Mouse (Mus musculus) heart, embryonic 12.5 days (tissue): ENCODE data around the gene Cacna2d2. TPM values are rescaled to one million over a fixed set of nuclear protein-coding genes. Genes with fewer than 3 reads are reported as not detected.

ENCODE experiments used
- ATAC-seq: fragments of 200-750 bp; cut with Nextera tagmentation; 2 replicates; pipeline ENCODE4 v1.8.0; 2017; ENCODE audit warnings: moderate TSS enrichment, moderate library complexity; ENCODE audit not compliant: insufficient number of reproducible peaks, low FRiP score
- H3K27ac ChIP-seq: fragments of 300-500 bp; sonication (generic); 2 replicates; pipeline ENCODE4 v1.5.1; 2016; ENCODE audit warnings: mild to moderate bottlenecking, moderate library complexity; ENCODE audit not compliant: poor library complexity, severe bottlenecking
- H3K27me3 ChIP-seq: fragments of 300-500 bp; sonication (generic); replicated peaks from 2 replicates; pipeline ENCODE4 v1.6.1; 2016; ENCODE audit warnings: mild to moderate bottlenecking, moderate library complexity
- H3K36me3 ChIP-seq: fragments of 300-500 bp; sonication (generic); 2 replicates; pipeline ENCODE4 v1.6.1; 2016; ENCODE audit warnings: mild to moderate bottlenecking, moderate library complexity
- H3K4me1 ChIP-seq: fragments of 300-500 bp; sonication (generic); replicated peaks from 2 replicates; pipeline ENCODE4 v1.6.1; 2016; ENCODE audit warnings: mild to moderate bottlenecking
- H3K4me2 ChIP-seq: fragments of 300-500 bp; sonication (generic); 2 replicates; pipeline ENCODE4 v1.6.1; 2016; ENCODE audit warnings: mild to moderate bottlenecking, moderate library complexity
- H3K4me3 ChIP-seq: fragments of 300-500 bp; sonication (generic); 2 replicates; pipeline ENCODE4 v1.5.1; 2016; ENCODE audit warnings: mild to moderate bottlenecking
- H3K9ac ChIP-seq: fragments of 300-500 bp; sonication (generic); 2 replicates; pipeline ENCODE4 v1.6.1; 2016; ENCODE audit warnings: mild to moderate bottlenecking, moderate library complexity
- H3K9me3 ChIP-seq: fragments of 300-500 bp; sonication (generic); replicated peaks from 2 replicates; pipeline ENCODE4 v1.6.1; 2016; ENCODE audit warnings: mild to moderate bottlenecking, moderate library complexity
- WGBS: fragments of 180-500 bp; shearing (Covaris S2); methylation state at CpG from one replicate; pipeline ENCODE4 v1.1.7; 2016; 5-methylcytosine and 5-hydroxymethylcytosine counted together
- polyA plus RNA-seq: library from polyadenylated mRNA; unstranded; fragments of >200 nt; fragmentation: Nextera tagmentation; extraction: Ambion mirVana; gene quantifications from 2 replicates; pipeline ENCODE4 v1.2.1, GENCODE M21; 2016

Gene Cacna2d2
- polyA plus RNA-seq, 1 experiment from 2014 or later: 6.2 TPM

- Histone ChIP-seq H3K4me1 (peaks cover 10% of the 10 kb centered on the region), H3K27me3 (peaks cover 75% of the 10 kb centered on the region), H3K4me2 (peak overlapping the region; percentile 99), H3K9me3 (no peaks in the 10 kb centered on the region), H3K27ac (no peak overlapping the region), H3K36me3 (no peaks in the 10 kb centered on the region), H3K4me3 (peak overlapping the region; percentile 90), H3K9ac (peak overlapping the region; percentile 85)
- no peak for ATAC-seq
- WGBS: 16% methylated on average over 13 of the region's 13 CpGs
Observed at GRCm38 (mm10) chr9:107400666-107401285, 1.4 kb downstream of the Cacna2d2 start.

GRCm38 (mm10) chr9:107403116-107403515 lies 3.7 kb downstream of the Cacna2d2 start:
- Histone ChIP-seq H3K9me3 (no peaks in the 10 kb centered on the region), H3K9ac (no peak overlapping the region), H3K36me3 (no peaks in the 10 kb centered on the region), H3K27me3 (peaks cover 54% of the 10 kb centered on the region), H3K4me1 (peaks cover 10% of the 10 kb centered on the region), H3K4me2 (peak overlapping the region; percentile 47), H3K27ac (no peak overlapping the region), H3K4me3 (no peak overlapping the region)
- no peak for ATAC-seq
- WGBS: 62% methylated on average over 7 of the region's 7 CpGs

- no peak overlapping the region for H3K27ac ChIP-seq
Observed at GRCm38 (mm10) chr9:107409449-107409848, 10.0 kb downstream of the Cacna2d2 start.

GRCm38 (mm10) chr9:107417106-107417505 lies 17.7 kb downstream of the Cacna2d2 start:
- no peaks in the 10 kb centered on the region for H3K36me3 ChIP-seq
- H3K4me3 ChIP-seq: no peak overlapping the region
- H3K9ac ChIP-seq: no peak overlapping the region
- no peak for ATAC-seq
- H3K4me2 ChIP-seq: no peak overlapping the region
- no peaks in the 10 kb centered on the region for H3K9me3 ChIP-seq
- no peak overlapping the region for H3K27ac ChIP-seq
- 0 out of 2 replicates have a peak, but pooled peaks cover 4% of the 10 kb centered on the region for H3K27me3 ChIP-seq
- WGBS: 56% methylated on average over 6 of the region's 6 CpGs
- peaks cover 33% of the 10 kb centered on the region for H3K4me1 ChIP-seq

More at GRCm38 (mm10) chr9:107409449-107409848, 10.0 kb downstream of the Cacna2d2 start:
- H3K27me3 ChIP-seq: no peaks in the 10 kb centered on the region; the same call in 1 of the 2 replicates
- WGBS: 66% methylated on average over 4 of the region's 4 CpGs
- H3K36me3 ChIP-seq: no peaks in the 10 kb centered on the region
- no peak for ATAC-seq
- no peak overlapping the region for H3K4me3 ChIP-seq
- H3K9ac ChIP-seq: no peak overlapping the region
- H3K4me2 ChIP-seq: no peak overlapping the region
- H3K4me1 ChIP-seq: 0 out of 2 replicates have a peak, but pooled peaks cover 5% of the 10 kb centered on the region
- no peaks in the 10 kb centered on the region for H3K9me3 ChIP-seq

- Histone ChIP-seq H3K9me3 (no peaks in the 10 kb centered on the region), H3K4me3 (no peak overlapping the region), H3K4me2 (no peak overlapping the region), H3K9ac (no peak overlapping the region), H3K27me3 (peaks cover 9% of the 10 kb centered on the region; the same call in 1 of the 2 replicates), H3K36me3 (no peaks in the 10 kb centered on the region), H3K4me1 (peaks cover 44% of the 10 kb centered on the region), H3K27ac (no peak overlapping the region)
- no peak for ATAC-seq
- WGBS: 77% methylated on average over 9 of the region's 9 CpGs
Observed at GRCm38 (mm10) chr9:107419491-107420244, 20.3 kb downstream of the Cacna2d2 start.

- no peak for ATAC-seq
- WGBS: 78% methylated on average over 5 of the region's 5 CpGs
- Histone ChIP-seq H3K4me2 (no peak overlapping the region), H3K4me3 (no peak overlapping the region), H3K36me3 (no peaks in the 10 kb centered on the region), H3K27ac (no peak overlapping the region), H3K27me3 (peaks cover 18% of the 10 kb centered on the region), H3K4me1 (peaks cover 39% of the 10 kb centered on the region), H3K9ac (no peak overlapping the region), H3K9me3 (no peaks in the 10 kb centered on the region)
Observed at GRCm38 (mm10) chr9:107420898-107421297, 21.5 kb downstream of the Cacna2d2 start.

GRCm38 (mm10) chr9:107422878-107423277 lies 23.5 kb downstream of the Cacna2d2 start:
- H3K9ac ChIP-seq: no peak overlapping the region
- H3K4me1 ChIP-seq: peaks cover 28% of the 10 kb centered on the region
- 20% methylated on average over 2 of the region's 2 CpGs for WGBS
- peaks cover 32% of the 10 kb centered on the region for H3K27me3 ChIP-seq
- H3K36me3 ChIP-seq: no peaks in the 10 kb centered on the region
- H3K27ac ChIP-seq: peak overlapping the region; percentile 52; the same call in 1 of the 2 replicates
- ATAC-seq: no peak
- H3K4me2 ChIP-seq: no peak overlapping the region
- no peaks in the 10 kb centered on the region for H3K9me3 ChIP-seq
- no peak overlapping the region for H3K4me3 ChIP-seq

- Histone ChIP-seq H3K36me3 (no peaks in the 10 kb centered on the region), H3K9ac (no peak overlapping the region), H3K27me3 (peaks cover 41% of the 10 kb centered on the region), H3K27ac (no peak overlapping the region), H3K9me3 (no peaks in the 10 kb centered on the region), H3K4me1 (peaks cover 41% of the 10 kb centered on the region), H3K4me3 (no peak overlapping the region), H3K4me2 (no peak overlapping the region)
- no peak for ATAC-seq
- 73% methylated on average over 12 of the region's 12 CpGs for WGBS
Observed at GRCm38 (mm10) chr9:107424485-107425175, 25.2 kb downstream of the Cacna2d2 start.

- H3K4me2 ChIP-seq: no peak overlapping the region
- H3K4me3 ChIP-seq: no peak overlapping the region
- peaks cover 47% of the 10 kb centered on the region for H3K4me1 ChIP-seq
- WGBS: 72% methylated on average over 7 of the region's 7 CpGs
- no peak overlapping the region for H3K9ac ChIP-seq
- ATAC-seq: no peak
- peaks cover 49% of the 10 kb centered on the region for H3K27me3 ChIP-seq
- no peak overlapping the region for H3K27ac ChIP-seq
- H3K9me3 ChIP-seq: no peaks in the 10 kb centered on the region
- H3K36me3 ChIP-seq: no peaks in the 10 kb centered on the region
Observed at GRCm38 (mm10) chr9:107427876-107428275, 28.5 kb downstream of the Cacna2d2 start.

GRCm38 (mm10) chr9:107428451-107429186 lies 29.2 kb downstream of the Cacna2d2 start:
- Histone ChIP-seq H3K4me1 (peaks cover 52% of the 10 kb centered on the region), H3K9ac (no peak overlapping the region), H3K9me3 (no peaks in the 10 kb centered on the region), H3K4me2 (no peak overlapping the region), H3K27me3 (peaks cover 49% of the 10 kb centered on the region), H3K4me3 (no peak overlapping the region), H3K27ac (no peak overlapping the region), H3K36me3 (no peaks in the 10 kb centered on the region)
- 53% methylated on average over 5 of the region's 5 CpGs for whole genome bisulfite sequencing
- ATAC-seq: no peak
